Mouse (Mus musculus) hindbrain, embryonic 16.5 days (tissue): ENCODE measurements around the gene Lamc3. TPM values are rescaled to one million over a fixed set of nuclear protein-coding genes. Genes with fewer than 3 reads are reported as not detected.

Experiments
- ATAC-seq: fragments of 200-750 bp; cut with Nextera tagmentation; 2 replicates; pipeline ENCODE4 v1.8.0; 2017; ENCODE audit warnings: moderate TSS enrichment, moderate library complexity
- H3K27ac ChIP-seq: fragments of 300-500 bp; sonication (generic); 2 replicates; pipeline ENCODE4 v1.5.1; 2014; ENCODE audit warnings: low read depth, mild to moderate bottlenecking, control low read depth, low read length, moderate library complexity
- H3K27me3 ChIP-seq: fragments of 300-500 bp; sonication (generic); replicated peaks from 2 replicates; pipeline ENCODE4 v1.6.1; 2014; ENCODE audit warnings: low read length; ENCODE audit not compliant: control insufficient read depth, insufficient read depth
- H3K36me3 ChIP-seq: fragments of 300-500 bp; sonication (generic); 2 replicates; pipeline ENCODE4 v1.6.1; 2014; ENCODE audit warnings: mild to moderate bottlenecking, low read length, moderate library complexity, mixed read lengths; ENCODE audit not compliant: control insufficient read depth, insufficient read depth
- H3K4me1 ChIP-seq: fragments of 300-500 bp; sonication (generic); 2 replicates; pipeline ENCODE4 v1.6.1; 2014; ENCODE audit warnings: low read depth, low read length; ENCODE audit not compliant: control insufficient read depth, insufficient read depth
- H3K4me2 ChIP-seq: fragments of 300-500 bp; sonication (generic); 2 replicates; pipeline ENCODE4 v1.6.1; 2014; ENCODE audit warnings: mild to moderate bottlenecking, low read length, control low read depth, moderate library complexity
- H3K4me3 ChIP-seq: fragments of 300-500 bp; sonication (generic); 2 replicates; pipeline ENCODE4 v1.5.1; 2014; ENCODE audit warnings: mild to moderate bottlenecking, low read length, control low read depth, moderate library complexity
- H3K9ac ChIP-seq: fragments of 300-500 bp; sonication (generic); 2 replicates; pipeline ENCODE4 v1.6.1; 2014; ENCODE audit warnings: low read depth, mild to moderate bottlenecking, control low read depth, low read length, moderate library complexity
- H3K9me3 ChIP-seq: fragments of 300-500 bp; sonication (generic); 2 replicates; pipeline ENCODE4 v1.6.1; 2014; ENCODE audit warnings: mild to moderate bottlenecking, low read length, moderate library complexity; ENCODE audit not compliant: control insufficient read depth
- WGBS: fragments of 180-500 bp; shearing (Covaris S2); extraction: QIAGEN DNeasy Blood & Tissue Kit; methylation state at CpG from one replicate; pipeline ENCODE4 v1.1.7; 2014; 5-methylcytosine and 5-hydroxymethylcytosine counted together
- polyA plus RNA-seq: library from polyadenylated mRNA; unstranded; fragments of >200 nt; fragmentation: Nextera tagmentation; extraction: Ambion mirVana; gene quantifications from 2 replicates; pipeline ENCODE4 v1.2.1, GENCODE M21; 2015

Gene Lamc3
- polyA plus RNA-seq, 1 experiment from 2014 or later: 3.2 TPM

DNA sequence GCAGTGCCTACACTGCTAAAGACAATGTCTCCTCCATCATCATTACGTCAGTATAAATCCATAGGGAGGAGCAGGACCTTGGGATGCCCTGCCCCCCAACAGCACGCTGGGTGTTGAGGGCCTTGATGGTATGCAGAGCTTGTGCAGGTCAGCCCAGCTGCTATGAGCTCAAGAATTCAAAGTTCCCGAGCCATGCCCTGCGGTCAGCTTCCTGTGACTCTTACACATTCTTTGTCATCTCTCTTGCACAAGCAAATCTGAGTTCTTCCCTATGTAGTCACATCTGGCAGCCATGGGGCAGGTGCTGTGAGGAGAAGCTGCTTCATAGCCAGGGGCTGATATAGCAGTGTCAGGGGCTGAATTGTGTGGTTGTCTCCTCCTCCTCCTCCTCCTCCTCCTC lies 48.0 kb downstream of the Lamc3 start:
- H3K4me1 ChIP-seq: no peaks in the 10 kb centered on the region
- H3K36me3 ChIP-seq: no peaks in the 10 kb centered on the region
- H3K9me3 ChIP-seq: no peaks in the 10 kb centered on the region
- ATAC-seq: no peak
- H3K9ac ChIP-seq: no peak overlapping the region
- no peak overlapping the region for H3K4me2 ChIP-seq
- no peaks in the 10 kb centered on the region for H3K27me3 ChIP-seq
- 40% methylated on average over 4 of the region's 4 CpGs for WGBS
- H3K27ac ChIP-seq: no peak overlapping the region
- H3K4me3 ChIP-seq: no peak overlapping the region

- H3K36me3 ChIP-seq: no peaks in the 10 kb centered on the region
- H3K4me3 ChIP-seq: no peak overlapping the region
- H3K27ac ChIP-seq: no peak overlapping the region
- WGBS: 86% methylated on average over 1 of the region's 1 CpGs
- H3K27me3 ChIP-seq: no peaks in the 10 kb centered on the region
- H3K4me1 ChIP-seq: no peaks in the 10 kb centered on the region
- ATAC-seq: no peak
- no peak overlapping the region for H3K9ac ChIP-seq
- no peak overlapping the region for H3K4me2 ChIP-seq
- no peaks in the 10 kb centered on the region for H3K9me3 ChIP-seq
Measured at GRCm38 (mm10) chr2:31938298-31938697, 51.2 kb downstream of the Lamc3 start.

- H3K27ac ChIP-seq: no peak overlapping the region
- no peak overlapping the region for H3K4me2 ChIP-seq
Measured at GRCm38 (mm10) chr2:31943011-31943410, 55.9 kb downstream of the Lamc3 start.

DNA sequence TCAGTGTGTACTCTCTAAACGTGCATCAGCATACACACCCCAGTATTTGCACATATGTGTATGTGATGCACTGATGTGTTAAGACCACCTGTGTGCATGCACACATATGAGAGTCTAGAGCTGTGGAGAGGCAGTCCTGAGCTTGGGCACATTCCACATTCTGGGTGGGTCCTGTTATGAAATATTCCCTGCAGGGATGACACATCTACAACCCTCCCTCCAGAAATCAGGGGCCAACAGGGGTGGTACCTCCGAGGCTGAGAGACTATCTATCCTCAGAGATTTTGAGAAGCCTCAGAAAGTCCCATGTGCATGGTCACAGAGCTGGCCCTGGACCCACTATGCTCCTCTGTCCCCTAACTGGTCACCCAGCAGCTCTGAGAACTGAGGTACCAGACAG lies 58.5 kb downstream of the Lamc3 start:
- whole genome bisulfite sequencing: 81% methylated on average over 2 of the region's 2 CpGs
- Histone ChIP-seq H3K4me3 (no peak overlapping the region), H3K4me2 (no peak overlapping the region), H3K9me3 (no peaks in the 10 kb centered on the region), H3K4me1 (peaks cover 2% of the 10 kb centered on the region), H3K36me3 (no peaks in the 10 kb centered on the region), H3K27me3 (no peaks in the 10 kb centered on the region), H3K27ac (no peak overlapping the region), H3K9ac (no peak overlapping the region)
- ATAC-seq: no peak

More at GRCm38 (mm10) chr2:31943011-31943410, 55.9 kb downstream of the Lamc3 start:
- no peak for ATAC-seq
- no peaks in the 10 kb centered on the region for H3K4me1 ChIP-seq
- no peak overlapping the region for H3K4me3 ChIP-seq
- H3K9ac ChIP-seq: no peak overlapping the region
- no peaks in the 10 kb centered on the region for H3K9me3 ChIP-seq
- H3K36me3 ChIP-seq: no peaks in the 10 kb centered on the region
- 83% methylated on average over 4 of the region's 4 CpGs for WGBS
- no peaks in the 10 kb centered on the region for H3K27me3 ChIP-seq

- Histone ChIP-seq H3K36me3 (no peaks in the 10 kb centered on the region), H3K4me1 (peaks cover 14% of the 10 kb centered on the region), H3K9ac (no peak overlapping the region), H3K4me2 (no peak overlapping the region), H3K4me3 (no peak overlapping the region), H3K27ac (no peak overlapping the region), H3K9me3 (no peaks in the 10 kb centered on the region), H3K27me3 (no peaks in the 10 kb centered on the region)
- no peak for ATAC-seq
- WGBS: 75% methylated on average over 6 of the region's 6 CpGs
Measured at GRCm38 (mm10) chr2:31948392-31948791, 61.3 kb downstream of the Lamc3 start.

- Histone ChIP-seq H3K9ac (no peak overlapping the region), H3K9me3 (no peaks in the 10 kb centered on the region), H3K27ac (no peak overlapping the region), H3K36me3 (no peaks in the 10 kb centered on the region), H3K4me2 (no peak overlapping the region), H3K27me3 (no peaks in the 10 kb centered on the region), H3K4me1 (peaks cover 14% of the 10 kb centered on the region), H3K4me3 (no peak overlapping the region)
- WGBS: 78% methylated on average over 6 of the region's 6 CpGs
- no peak for ATAC-seq
Measured at GRCm38 (mm10) chr2:31948801-31949200, 61.7 kb downstream of the Lamc3 start.

DNA sequence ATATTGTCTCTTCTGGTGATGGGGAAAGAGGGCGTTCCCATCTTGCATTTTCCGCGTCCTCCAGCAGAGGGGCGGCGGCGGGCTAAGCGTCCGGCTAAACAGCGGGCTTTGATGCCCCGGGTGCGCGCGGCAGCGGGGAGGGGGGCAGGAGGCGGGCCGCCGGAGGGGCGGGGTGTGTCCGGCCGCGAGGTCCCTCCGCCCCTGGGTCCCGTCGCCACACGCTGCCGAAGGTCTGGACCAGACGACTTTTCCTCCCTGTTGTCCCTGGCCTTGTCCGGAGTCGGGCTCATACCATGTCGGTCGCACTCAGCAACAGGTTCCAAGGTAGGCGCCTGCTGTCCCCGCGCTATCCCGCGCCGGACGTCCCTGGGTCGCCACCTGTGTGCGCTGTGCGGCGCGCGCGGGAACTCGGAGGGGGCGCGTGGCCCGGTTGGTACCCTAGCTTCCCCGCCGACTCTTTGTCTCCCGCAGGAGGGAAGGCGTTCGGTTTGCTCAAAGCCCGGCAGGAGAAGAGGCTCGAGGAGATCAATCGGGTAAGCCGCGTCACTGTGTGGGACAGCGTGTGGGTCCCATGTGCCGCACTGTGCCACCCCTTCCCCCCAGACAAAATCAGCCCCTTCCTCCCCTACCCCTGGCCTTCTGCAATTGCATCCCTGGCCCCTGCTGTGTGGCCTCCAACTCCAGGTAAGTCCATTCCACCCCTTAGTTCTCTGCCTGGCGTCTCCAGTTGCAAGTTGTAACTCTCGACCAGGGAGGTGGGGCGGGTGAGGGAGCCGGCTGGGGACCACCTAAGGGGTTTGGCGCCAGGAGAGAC lies 63.2 kb downstream of the Lamc3 start, which contains the start of gene Aif1l:
TSS of gene Aif1l (plus strand) at position 82 of the 814 bp plus-strand sequence.
- H3K27ac ChIP-seq: no peak within 1 kb of the TSS
- peaks cover 14% of the 10 kb centered on the region for H3K4me1 ChIP-seq
- peak within 1 kb of the TSS; percentile 77 for H3K4me3 ChIP-seq
- peak within 1 kb of the TSS; percentile 99 for H3K4me2 ChIP-seq
- no peaks in the 10 kb centered on the region for H3K36me3 ChIP-seq
- no peaks in the 10 kb centered on the region for H3K27me3 ChIP-seq
- peak within 1 kb of the TSS; percentile 80 for H3K9ac ChIP-seq
- peak; percentile 75 for ATAC-seq
- no peaks in the 10 kb centered on the region for H3K9me3 ChIP-seq
- WGBS: under 1% methylated on average over 58 of the region's 66 CpGs

- H3K4me3 ChIP-seq: peak overlapping the region; percentile 77
- H3K4me2 ChIP-seq: peak overlapping the region; percentile 99
- H3K9ac ChIP-seq: peak overlapping the region; percentile 80
- peaks cover 14% of the 10 kb centered on the region for H3K4me1 ChIP-seq
- no peaks in the 10 kb centered on the region for H3K9me3 ChIP-seq
- H3K27me3 ChIP-seq: no peaks in the 10 kb centered on the region
- H3K27ac ChIP-seq: no peak overlapping the region
- ATAC-seq: no peak
- 26% methylated on average over 9 of the region's 9 CpGs for WGBS
- no peaks in the 10 kb centered on the region for H3K36me3 ChIP-seq
Measured at GRCm38 (mm10) chr2:31950966-31951365, 63.9 kb downstream of the Lamc3 start.

DNA sequence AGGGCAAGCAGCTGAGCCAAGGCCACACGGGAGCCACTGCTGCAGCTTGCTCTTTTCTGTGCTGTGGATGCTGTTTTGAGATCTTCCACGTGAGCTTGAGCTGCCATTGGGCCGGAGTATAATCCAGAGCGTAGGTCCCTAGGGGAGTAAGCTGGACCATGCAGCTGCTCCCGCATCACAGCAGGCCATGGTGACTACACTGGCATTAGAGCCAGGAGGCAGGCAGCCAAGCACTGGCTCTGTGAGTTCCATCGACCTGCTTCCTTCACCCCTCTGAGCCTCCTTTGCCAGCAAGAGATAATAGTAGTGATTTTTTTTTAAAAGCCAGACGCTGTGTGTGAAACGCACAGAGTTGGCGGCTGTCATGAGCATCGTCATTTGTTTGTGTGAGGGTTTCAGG lies 65.1 kb downstream of the Lamc3 start:
- peak; percentile 26 for ATAC-seq
- H3K9ac ChIP-seq: no peak overlapping the region
- no peaks in the 10 kb centered on the region for H3K9me3 ChIP-seq
- H3K27ac ChIP-seq: no peak overlapping the region
- H3K4me2 ChIP-seq: no peak overlapping the region
- no peaks in the 10 kb centered on the region for H3K36me3 ChIP-seq
- 63% methylated on average over 10 of the region's 10 CpGs for WGBS
- no peaks in the 10 kb centered on the region for H3K27me3 ChIP-seq
- H3K4me1 ChIP-seq: peaks cover 14% of the 10 kb centered on the region
- H3K4me3 ChIP-seq: no peak overlapping the region
